ENCODE assay signal across 8 mouse cellular contexts in genomic region chr3:108653710-108654379, GRCm38 (mm10). TPM values are rescaled to one million over a fixed set of nuclear protein-coding genes. Genes with fewer than 3 reads are reported as not detected.
A peak's percentile ranks its signal among the peaks of the same experiment; 100 is the strongest.
DNase-seq lines count a peak whose midpoint lies in the region; ATAC-seq lines count a peak whose summit lies in the region.

Gene Clcc1, plus strand, starts transcription at chr3:108653913.

- no peaks in the 10 kb centered on the region for H3K36me3 ChIP-seq in lung, embryonic 16.5 days (ENCODE audit: control insufficient read depth, insufficient read depth, low read length)

- peak within 1 kb of the TSS; percentile 93 for H3K4me3 ChIP-seq in lung, embryonic 16.5 days (ENCODE audit: low read length)

- peaks cover 12% of the 10 kb centered on the region for H3K4me1 ChIP-seq in lung, embryonic 16.5 days (replicated peaks; ENCODE audit: control insufficient read depth, insufficient read depth, low read length)

- peak within 1 kb of the TSS; percentile 86 for H3K27ac ChIP-seq in lung, embryonic 16.5 days (ENCODE audit: low read length)

- peak within 1 kb of the TSS; percentile 82 for H3K4me2 ChIP-seq in lung, embryonic 16.5 days (ENCODE audit: low read depth, low read length)

- ATAC-seq in hematopoietic stem cell, adult 5-6 weeks (replicated peaks in 1 of 2; ENCODE audit: insufficient read depth in 1 of 2, low FRiP score in 2 of 2, low TSS enrichment in 1 of 2, low read depth in 1 of 2, poor library complexity in 2 of 2, severe bottlenecking in 2 of 2), result peak; percentile 92
- peak; percentile 98 for ATAC-seq in lung, embryonic 16.5 days (ENCODE audit: low read depth)

- peak within 1 kb of the TSS; percentile 98 for H3K9ac ChIP-seq in lung, embryonic 16.5 days (ENCODE audit: low read length)

- H3K27me3 ChIP-seq in lung, embryonic 16.5 days (ENCODE audit: control insufficient read depth, insufficient read depth, low read depth, low read length), result no peaks in the 10 kb centered on the region

- DNase-seq in MEL-GATA-1-ER (ENCODE audit: extremely low read depth, low read depth), result peak; percentile 88
- DNase-seq in cerebellum, adult 8-10 months, result peak; percentile 92
- peak; percentile 90 for DNase-seq in forelimb bud, embryonic 11.5 days (ENCODE audit: low read depth, low spot score)
- peak; percentile 90 for DNase-seq in layer of hippocampus, adult 9-10 months (ENCODE audit: low spot score)
- DNase-seq in ovary, postnatal 10 days (ENCODE audit: low spot score), result peak; percentile 95
- DNase-seq in thymus, postnatal 10 days (ENCODE audit: low spot score in 2 of 2), result peak; percentile 89 to 94

- WGBS in lung, embryonic 16.5 days, result under 1% methylated on average over 56 of the region's 57 CpGs

- H3K9me3 ChIP-seq in lung, embryonic 16.5 days (ENCODE audit: control insufficient read depth, low read length), result no peaks in the 10 kb centered on the region

RNA-seq across cellular contexts. Expression of gene Clcc1, which starts in this region (rescaled TPM):
- 68.6 and 89.4 TPM in 2 replicates for total RNA-seq in hematopoietic stem cell, adult 5-6 weeks (2017)
- polyA plus RNA-seq in lung, embryonic 16.5 days (2015; fragmentation: Nextera tagmentation; extraction: Ambion mirVana), result 84.4 and 91.7 TPM in 2 replicates

Comparison
In these comparisons a context has a peak if more than half of its experiments do, and no peak if none do; other contexts are left out.
1. Peak in every context shown above with its lines: DNase-seq, ATAC-seq, H3K4me3 ChIP-seq and H3K27ac ChIP-seq.